Mouse (Mus musculus): Measurements from ENCODE around the gene Fpr-rs6. TPM values are rescaled to one million over a fixed set of nuclear protein-coding genes. Genes with fewer than 3 reads are reported as not detected.

The Fpr-rs6 gene
- polyA plus RNA-seq (2012; rRNA removed), result not detected in 2 replicates

DNA sequence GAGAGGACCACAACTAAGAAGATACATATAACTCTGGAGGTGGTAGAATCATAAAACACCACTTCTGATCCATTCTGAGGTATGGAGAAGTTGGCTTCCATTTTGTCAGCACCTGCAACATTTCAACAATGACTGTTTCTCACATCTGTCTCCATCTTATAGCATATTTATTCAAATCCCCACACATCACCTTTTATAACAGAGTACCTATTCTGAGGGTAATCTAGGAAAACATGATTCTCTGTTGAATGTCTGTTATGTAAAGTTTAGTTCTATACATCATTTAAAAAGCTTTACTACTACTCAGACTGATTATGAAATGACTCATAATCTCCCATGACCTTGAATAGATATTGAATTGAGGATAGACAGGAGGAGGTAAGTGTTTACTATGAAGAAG, at the start of gene Fpr-rs6:
Gene Fpr-rs6 (minus strand): TSS at position 101 of the 400 bp plus-strand sequence.
- Histone ChIP-seq H3K4me1 (ENCODE audit: control insufficient read depth, insufficient read depth, low read length) (no peaks in the 10 kb centered on the region), H3K4me3 (ENCODE audit: insufficient read depth, low read length) (no peak within 1 kb of the TSS), H3K27ac (ENCODE audit: insufficient read depth, low read length) (no peak within 1 kb of the TSS)
- TF ChIP-seq POLR2A (IDR thresholded peaks at IDR 0.05; ENCODE audit: extremely low read depth, insufficient read depth, low read length) (no peak), CTCF (IDR thresholded peaks at IDR 0.05; ENCODE audit: extremely low read depth, insufficient read depth, low read length) (no peak)

Other genes starting within 250 kb of the Fpr-rs6 start
- not detected in 2 replicates for gene Vmn2r104, start 134.8 kb downstream of the Fpr-rs6 start, polyA plus RNA-seq (2012; rRNA removed)
- not detected in 2 replicates for gene Fpr-rs7, start 68.9 kb downstream of the Fpr-rs6 start, polyA plus RNA-seq (2012; rRNA removed)
- gene Vmn2r105, start 52.0 kb upstream of the Fpr-rs6 start, polyA plus RNA-seq (2012; rRNA removed), result not detected in 2 replicates
- gene Vmn2r106, start 102.5 kb upstream of the Fpr-rs6 start, polyA plus RNA-seq (2012; rRNA removed), result not detected in 2 replicates
- gene Vmn2r107, start 162.1 kb upstream of the Fpr-rs6 start, polyA plus RNA-seq (2012; rRNA removed), result not detected in 2 replicates
- gene Vmn1r224, start 231.0 kb upstream of the Fpr-rs6 start, polyA plus RNA-seq (2012; rRNA removed), result not detected in 2 replicates

Measured in cortical plate, adult 2 months (tissue).